In the genomic region with DNA sequence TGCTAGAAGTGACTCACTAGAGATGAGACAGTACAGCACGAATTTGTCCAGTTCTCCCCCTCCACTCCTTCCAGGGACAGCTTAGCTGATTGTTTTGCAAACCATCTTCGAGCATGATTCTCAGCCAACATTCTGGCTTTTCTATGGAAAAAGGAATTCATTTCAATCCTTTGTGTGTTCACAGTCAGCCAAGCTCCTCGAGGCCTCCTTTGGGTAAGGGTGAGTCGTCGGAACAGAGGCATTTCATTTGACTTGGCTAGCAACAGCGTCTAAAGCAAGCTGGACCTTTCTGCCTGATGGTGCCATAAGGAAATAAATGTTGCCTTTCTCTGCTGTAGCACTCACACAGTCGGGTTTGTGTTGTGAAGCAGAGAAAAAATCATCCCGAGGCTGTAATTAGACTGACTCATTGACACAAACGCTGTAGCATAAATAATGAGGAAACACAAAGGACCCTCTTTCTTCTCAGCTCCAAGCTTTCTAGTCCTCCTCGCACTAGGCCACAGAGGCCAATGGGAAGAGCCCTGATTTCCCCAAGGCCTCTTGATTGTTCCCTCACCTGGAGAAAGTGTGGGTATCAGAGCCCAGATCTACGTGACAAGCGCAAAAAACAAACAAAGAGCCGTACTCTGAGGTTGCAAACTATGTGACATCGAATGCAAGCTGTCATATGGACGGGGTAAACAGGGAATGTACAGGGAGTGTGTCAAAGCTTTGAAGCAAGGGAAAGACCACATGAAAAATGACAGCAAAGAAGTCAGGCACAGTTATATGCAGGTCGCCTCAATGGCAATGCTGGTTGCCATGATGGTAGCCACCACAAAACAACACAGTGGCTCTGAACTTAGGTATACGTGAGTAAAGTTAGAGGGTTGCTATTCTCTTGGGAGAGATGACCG, we compare ENCODE assay signal across 8 mouse cellular contexts.
A peak's percentile ranks its signal among the peaks of the same experiment; 100 is the strongest.
DNase-seq lines count a peak whose midpoint lies in the region.

No protein-coding gene starts in this region.

- DNase-seq in adrenal gland, adult 2 months: peak; percentile 44
- DNase-seq in adrenal gland, postnatal 4 days (ENCODE audit: low spot score in 2 of 2): no peak
- DNase-seq in right cerebral cortex, adult 2 months (ENCODE audit: low spot score in 2 of 2): peak; percentile 4 to 7
- DNase-seq in right cerebral cortex, postnatal 25 days: no peak
- DNase-seq in layer of hippocampus, postnatal 10 days (ENCODE audit: low spot score in 2 of 2): peak; percentile 14 to 27
- peak; percentile 16 for DNase-seq in telencephalon, adult 2 months (ENCODE audit: low read depth, low spot score)
- no peak for DNase-seq in kidney, adult 8-10 months
- DNase-seq in cerebellum, postnatal 36 days: no peak

Comparison
In these comparisons a context has a peak if more than half of its experiments do, and no peak if none do; other contexts are left out.
1. DNase-seq: peak in adrenal gland, adult 2 months (single experiment), right cerebral cortex, adult 2 months (2 of 2), layer of hippocampus, postnatal 10 days (2 of 2) and telencephalon, adult 2 months (single experiment); none in adrenal gland, postnatal 4 days (0 of 2), right cerebral cortex, postnatal 25 days (single experiment), kidney, adult 8-10 months (0 of 2) and cerebellum, postnatal 36 days (0 of 2).